Mouse (Mus musculus) spleen, postnatal 14 days (tissue): ENCODE results near the gene Gm29106.
"Not testable (repeated sequence)": the region's sequence is repeated elsewhere in the genome, so short reads cannot be mapped to it uniquely, and the experiment has no call there.

ENCODE experiments used
- DNase-seq, 2 experiments: peaks; one replicate each; pipeline ENCODE4 v3.0.0; 2021 to 2022; ENCODE audit warnings: low spot score in 2 of 2

Gene Gm29106

GRCm38 (mm10) chr1:118176242-118176641, at the start of gene Gm29106:
Gene Gm29106 (plus strand): TSS chr1:118176542.
- not testable (repeated sequence) for DNase-seq

GRCm38 (mm10) chr1:118228540-118228939, 52.2 kb downstream of the Gm29106 start:
- no peak for DNase-seq

GRCm38 (mm10) chr1:118236032-118236431, 59.7 kb downstream of the Gm29106 start:
- DNase-seq: no peak
